Mouse (Mus musculus) ovary, postnatal 10 days (tissue): ENCODE results near the gene Erlec1.
A peak's percentile ranks its signal among the peaks of the same experiment; 100 is the strongest.

Source experiments
- DNase-seq: peaks from one replicate; pipeline ENCODE4 v3.0.0; 2022; ENCODE audit warnings: low spot score

The Erlec1 gene

DNA sequence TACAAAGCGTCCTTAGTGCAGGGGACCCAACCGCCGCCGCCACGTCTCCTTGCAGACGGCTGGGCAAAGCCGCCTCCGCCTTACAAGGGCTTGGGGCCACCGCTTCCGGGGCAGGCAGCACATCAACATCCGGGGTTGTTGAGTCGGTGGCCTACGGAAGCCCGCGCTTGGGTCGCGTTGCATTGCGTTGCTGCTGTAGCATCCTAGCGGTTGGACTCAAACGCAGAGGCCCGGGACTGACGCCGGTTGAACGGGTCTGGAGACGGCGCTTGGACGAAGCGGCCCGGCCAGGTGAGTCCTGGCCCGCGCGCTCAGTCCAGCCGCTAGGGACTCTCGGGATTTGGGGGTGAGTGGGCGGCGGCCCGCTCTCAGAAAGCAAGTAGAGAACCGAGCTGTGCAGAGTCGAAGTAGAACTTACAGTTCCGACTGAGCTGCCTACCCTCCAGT is at the start of gene Erlec1:
Gene Erlec1 (minus strand): TSS at position 57 of the 447 bp plus-strand sequence.
- peak; percentile 62 for DNase-seq

DNA sequence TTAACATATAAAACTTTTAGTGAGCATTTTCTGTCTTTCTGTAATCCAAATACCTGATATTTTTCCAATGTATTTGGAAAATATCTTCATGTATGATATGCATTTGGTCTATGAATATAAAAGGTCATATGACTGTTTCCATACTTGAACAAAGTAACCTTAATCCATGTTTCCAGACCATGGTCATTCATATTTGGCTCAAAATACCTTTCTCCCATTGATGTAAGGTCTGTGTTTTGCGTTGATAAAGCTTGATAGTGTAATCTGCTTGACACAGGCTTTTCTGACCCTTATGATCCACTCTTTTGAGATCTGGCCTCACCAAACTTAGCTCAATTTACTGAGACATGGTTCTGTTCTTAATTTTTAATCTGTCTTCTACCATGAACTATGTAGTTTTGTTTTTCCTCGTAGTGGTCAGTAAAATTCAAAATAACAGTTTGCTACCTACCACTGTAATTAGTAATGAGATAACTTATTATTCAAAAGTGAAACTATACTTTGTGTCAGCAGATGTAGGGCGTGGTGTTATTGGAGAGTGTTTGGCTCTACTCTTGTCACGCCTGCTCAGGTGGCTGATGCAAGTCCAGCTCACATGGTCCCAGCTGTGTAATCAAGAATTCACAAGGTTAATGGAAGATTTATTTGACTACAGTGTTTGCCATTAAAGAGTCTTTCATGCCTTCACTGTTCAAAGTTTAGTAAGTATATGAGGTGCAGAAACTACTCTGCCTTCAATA is 47.2 kb upstream of the Erlec1 start:
- DNase-seq, result no peak

DNA sequence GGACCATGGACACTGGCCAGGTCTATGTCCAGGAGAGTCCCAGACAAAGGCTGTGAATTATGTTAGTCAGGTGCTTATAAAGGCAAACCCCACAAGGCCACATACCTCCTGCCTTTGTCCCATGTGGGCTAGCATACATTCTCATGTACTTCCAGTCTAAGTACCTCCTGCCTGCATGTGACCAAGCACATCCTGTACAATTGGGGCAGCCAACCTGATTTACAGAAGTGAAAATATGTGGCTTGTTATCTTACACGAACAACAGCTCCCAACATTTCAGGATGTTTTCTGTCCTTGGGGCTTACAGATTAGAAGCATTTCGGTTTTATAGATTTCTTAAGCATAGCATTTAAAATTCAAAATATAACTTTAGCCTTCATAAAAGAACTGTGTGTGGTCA is 45.9 kb upstream of the Erlec1 start:
- DNase-seq, result no peak

DNA sequence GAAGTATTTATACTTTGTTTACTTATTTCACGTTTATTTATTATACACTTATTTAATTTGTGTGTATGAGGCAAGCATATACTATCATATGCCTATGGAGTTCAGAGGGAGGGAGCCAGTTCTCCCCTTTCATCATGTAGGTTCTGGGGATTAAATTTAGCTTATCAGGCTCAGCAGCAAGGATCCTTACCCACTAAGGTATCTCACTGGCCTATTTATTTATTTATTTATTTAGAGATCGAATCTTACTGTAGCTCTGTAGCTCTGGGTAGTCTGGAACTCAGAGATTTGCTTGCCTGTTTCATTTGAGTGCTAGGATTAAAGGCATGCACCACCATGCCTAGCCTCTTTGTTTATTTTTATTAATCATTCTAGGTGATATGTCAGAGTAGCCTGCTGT is 44.6 kb upstream of the Erlec1 start:
- DNase-seq, result no peak

DNA sequence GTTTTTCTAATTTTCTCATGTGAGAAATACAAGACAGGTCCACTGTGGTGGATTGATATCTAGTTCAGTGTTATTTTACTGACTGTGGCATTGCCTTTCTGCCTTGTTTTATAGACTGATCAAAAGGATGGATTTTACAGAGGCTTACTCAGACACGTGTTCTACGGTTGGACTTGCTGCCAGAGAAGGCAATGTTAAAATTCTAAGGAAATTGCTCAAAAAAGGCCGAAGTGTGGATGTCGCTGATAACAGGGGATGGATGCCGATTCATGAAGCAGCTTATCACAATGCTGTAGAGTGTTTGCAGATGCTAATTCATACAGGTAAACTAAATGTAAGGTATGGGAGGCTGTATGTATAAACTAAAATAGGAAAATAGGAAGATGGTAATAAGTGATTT is 44.1 kb upstream of the Erlec1 start:
- DNase-seq, result no peak

DNA sequence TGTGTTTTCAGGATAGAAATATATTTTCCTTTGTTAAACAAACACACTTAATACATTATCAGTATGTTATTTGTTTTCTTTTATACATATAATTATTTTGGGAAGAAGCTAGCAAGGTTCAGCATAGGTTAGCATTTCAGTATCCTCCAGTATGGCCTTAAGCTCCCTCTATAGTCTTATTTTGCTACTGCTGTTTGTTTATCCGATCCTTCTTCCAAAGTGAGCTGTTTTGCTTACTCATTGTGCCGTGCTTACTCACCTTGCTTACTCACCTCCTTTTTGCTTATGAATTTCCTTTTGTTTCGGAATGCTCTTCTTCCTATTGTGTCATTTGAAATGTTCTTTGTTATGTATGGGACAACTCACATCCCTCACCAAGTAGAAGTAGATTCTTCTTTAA is 42.5 kb upstream of the Erlec1 start:
- no peak for DNase-seq

DNA sequence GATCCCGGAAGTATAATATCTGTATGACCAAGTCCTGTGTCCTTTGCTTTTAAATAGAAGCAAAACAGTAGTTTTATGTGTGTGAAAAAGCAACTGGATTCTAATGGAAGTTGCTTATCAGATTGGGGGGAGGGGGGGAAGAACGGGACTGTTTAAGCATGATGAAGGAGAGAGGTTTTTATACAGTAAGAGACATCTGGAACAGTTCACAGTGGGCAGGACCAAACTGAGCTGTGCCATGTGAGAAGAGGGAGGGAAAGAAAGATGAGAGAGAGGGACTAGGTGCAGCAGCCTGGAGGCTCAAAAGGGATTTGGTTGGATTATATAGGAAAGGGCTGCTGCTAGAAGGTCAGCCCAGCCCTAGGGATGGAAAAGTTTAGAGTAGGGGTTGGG is 32.5 kb upstream of the Erlec1 start:
- DNase-seq, result no peak

DNA sequence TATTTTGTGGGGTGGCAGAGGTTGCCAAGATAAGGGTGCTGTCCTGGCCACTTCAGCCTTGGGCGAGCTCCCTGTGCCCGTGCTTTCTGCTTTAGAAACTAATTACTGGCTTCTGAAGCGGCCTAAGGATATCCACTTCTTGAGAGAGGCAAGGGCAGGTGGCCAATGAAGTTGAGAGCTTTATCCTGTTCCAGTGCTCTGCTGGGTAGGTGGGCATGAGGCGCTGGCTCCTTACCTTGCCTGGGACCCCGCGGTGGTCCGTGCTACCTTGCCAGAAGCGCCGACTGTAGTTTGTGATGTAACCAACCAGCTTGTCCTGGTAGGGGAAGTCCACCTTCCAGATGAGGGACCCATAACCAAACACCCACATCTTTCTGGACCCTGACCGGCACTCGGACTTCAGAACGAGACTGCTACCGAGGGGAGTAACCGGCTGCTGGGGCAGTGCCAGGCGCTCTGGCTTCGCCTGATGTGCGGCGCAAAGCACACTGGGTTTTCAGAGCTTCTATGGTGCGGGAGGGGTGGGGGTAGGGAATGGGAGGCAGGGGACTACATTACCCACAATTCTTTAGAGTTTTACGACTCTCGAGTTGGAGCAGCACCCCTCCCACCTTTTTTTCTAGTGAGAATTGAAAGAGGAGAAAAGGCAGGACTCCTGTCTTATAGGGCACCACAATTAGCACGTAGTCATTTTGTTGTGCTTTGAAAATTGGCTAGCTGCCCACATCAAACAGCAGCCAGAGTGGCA is 31.9 kb upstream of the Erlec1 start, which contains the start of gene Chac2:
Gene Chac2 (minus strand): TSS at position 474 of the 748 bp plus-strand sequence.
- DNase-seq, result peak; percentile 65

DNA sequence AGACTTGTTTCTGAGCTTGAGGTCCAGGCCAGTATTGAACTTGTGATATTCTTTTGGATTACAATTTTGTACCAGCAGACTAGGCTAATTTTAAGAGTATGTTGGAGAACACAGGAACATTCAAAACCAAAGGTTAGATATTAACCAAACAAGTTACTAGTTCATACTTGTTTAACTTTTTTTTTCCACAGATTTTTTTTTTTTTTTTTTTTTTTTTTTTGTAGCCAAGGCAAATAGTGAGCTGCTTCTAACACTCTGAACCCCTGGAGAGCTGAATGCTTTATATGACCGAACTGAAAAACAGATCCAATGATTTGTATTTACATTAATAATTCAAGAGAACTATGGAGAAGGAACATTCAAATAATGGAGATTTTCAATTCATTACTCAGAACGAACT is 31.1 kb upstream of the Erlec1 start:
- no peak for DNase-seq

DNA sequence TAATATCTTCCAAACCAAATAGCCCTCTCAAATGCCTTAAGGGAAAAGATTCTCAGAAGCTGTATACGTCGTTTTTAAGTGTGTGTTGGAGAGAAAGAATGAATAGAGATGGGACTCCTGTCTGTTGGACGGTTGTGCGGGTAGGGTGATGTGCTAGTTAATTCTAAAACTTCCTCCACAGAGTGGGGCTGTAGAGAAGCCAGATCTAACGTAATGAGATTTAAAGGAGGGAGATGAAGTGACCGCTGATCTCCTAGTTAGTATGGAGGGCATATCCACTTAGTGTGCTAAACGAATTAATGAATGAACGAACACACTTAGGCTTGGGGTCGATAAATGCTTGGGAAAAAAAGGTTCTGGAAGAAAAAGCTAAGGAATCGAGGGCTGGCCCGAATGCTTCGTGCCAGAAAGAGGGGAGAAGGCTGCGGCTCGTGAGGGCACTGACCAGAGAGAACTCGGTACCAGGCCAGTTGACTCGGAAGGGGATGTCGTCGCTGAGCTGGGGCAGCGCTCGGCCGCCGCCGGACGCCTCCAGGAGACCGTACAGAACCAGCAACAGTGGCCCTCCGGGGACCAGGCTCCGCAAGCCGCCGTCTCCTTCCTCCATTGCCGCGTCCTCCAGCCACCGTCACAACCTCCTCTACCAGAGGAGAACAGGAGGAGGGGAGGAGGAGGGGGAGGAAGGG is 523 bp downstream of the Erlec1 start:
- peak; percentile 11 for DNase-seq

DNA sequence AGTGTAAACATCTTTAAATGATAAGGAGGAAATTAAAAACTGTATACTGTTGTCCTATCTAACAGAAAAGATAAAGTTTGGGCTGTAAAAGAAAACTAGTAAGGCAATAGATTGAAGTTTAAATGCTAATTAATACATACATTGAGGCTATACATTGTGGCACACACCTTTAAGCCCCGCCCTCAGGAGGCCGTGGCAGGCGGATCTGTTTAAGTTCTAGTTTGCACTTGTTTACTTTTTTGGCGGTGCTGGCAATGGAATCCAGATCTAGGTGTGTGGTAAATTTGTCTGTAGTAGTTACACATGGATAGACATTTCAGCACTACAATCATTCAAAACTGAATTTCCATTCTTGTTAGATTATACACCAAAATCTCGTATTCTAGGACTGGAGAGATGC is 1.3 kb downstream of the Erlec1 start:
- no peak for DNase-seq

DNA sequence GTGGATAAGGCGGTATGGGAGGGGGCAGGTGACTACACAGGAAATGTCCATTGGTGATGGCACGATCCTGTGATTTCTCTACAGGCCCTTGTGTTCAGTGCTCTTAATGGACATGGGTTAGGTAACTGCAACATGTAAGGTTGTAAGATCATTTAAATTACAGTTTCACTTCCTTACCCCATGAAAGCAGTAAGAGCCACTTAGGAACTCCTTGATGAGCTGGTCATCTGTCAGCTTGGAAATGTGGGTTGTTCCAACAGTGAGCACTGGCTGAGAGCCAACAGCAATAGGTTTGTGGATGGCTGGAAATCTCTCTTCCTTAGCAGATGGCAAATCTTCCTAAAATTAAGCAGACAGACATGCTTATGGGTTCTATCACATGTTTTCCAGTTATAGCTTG is 10.6 kb downstream of the Erlec1 start:
- DNase-seq, result no peak

DNA sequence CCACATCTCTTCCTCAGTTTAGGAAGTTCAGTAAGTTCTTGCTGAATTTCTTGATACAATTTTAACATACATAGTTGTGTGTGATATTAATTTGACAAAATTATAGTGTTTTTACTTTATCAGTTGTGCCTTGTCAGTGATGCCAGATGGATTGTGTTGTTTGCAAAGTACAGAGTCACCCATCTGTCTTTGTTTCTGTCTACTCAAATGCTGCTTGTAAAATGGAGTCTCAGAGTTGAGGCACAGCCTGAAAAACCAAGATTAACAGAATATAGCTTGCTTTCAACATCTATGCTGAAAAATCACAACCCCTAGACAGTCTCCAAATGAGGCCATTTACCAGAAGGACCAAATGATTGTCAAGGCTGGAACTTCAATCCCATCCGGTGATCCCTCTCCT is 25.6 kb downstream of the Erlec1 start:
- no peak for DNase-seq

DNA sequence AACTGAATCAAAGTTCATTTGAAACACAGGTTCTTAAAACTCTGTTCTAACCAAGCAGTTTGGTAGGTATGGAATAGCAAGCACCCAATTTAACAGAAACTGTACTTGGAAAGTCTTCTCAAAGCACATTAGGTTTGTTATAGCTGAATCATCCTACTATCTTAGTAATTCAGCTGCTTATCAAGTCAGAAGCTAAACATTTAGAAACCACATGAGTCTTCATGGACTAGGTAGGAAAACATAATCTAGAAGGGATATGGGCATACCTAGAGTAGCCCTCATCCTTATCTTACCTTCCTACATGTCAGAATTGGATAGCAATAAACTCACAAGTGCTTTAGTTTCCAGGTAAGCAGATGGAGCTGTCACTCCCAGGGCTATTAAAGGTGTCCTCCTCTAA is 26.1 kb downstream of the Erlec1 start:
- DNase-seq, result no peak

DNA sequence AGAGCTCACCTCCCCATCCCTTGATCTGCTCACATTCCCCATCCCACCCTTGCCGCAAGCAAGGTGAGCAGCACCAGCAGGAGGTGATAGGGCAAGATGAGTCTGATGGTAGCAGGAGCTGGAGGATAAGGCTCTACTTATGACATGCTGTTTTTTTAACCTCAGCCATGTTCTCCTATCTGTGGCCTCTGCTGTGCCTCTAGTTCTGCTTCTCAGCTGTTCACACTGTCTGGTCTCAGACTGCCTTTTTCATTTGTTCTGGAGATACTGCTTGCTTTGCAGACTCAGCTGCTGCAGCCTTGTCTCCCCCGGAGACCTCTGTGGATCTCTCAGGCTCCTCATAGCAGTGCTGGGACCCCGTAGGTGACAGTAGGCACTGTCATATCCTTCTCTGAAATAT is 30.9 kb downstream of the Erlec1 start:
- DNase-seq, result no peak

DNA sequence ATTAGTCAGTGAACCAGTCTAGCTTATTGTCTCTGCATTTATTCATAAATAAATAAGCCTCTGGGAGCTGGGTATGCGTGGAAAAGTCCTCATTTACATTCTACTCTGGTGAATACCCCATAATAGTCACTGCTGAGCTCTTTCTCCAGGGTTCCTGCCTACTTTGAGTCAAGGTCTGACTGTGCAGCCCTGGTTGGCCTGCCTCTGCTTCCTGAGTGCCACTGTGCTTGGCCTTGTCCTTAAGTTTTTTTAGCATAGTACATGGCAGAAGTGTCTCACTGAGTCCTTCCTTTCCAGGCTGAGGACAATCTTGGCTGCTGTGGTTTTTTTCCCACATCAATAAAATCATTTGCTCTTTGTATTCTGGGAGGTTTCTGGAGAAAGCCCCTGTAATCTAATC is 33.5 kb downstream of the Erlec1 start:
- DNase-seq, result no peak

DNA sequence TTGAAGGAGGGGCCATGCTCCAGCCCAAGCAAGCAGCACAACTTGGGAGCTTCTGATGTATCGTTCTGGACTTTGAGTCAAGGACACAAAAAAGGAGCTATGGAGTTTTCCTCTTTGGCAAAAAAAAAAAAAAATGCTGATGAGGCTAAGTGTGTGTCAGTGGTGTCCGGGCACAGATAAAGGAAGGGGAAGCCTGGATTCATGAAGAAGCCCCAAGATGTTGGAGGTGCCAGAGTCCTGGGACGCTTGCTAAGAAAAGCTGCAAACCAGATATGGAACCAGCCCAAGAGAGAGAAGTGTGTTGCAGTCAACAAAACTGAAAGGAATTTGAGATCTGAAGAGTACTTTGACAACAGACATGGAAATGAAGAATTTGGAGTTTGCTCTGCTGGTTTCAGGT is 41.8 kb downstream of the Erlec1 start:
- no peak for DNase-seq

DNA sequence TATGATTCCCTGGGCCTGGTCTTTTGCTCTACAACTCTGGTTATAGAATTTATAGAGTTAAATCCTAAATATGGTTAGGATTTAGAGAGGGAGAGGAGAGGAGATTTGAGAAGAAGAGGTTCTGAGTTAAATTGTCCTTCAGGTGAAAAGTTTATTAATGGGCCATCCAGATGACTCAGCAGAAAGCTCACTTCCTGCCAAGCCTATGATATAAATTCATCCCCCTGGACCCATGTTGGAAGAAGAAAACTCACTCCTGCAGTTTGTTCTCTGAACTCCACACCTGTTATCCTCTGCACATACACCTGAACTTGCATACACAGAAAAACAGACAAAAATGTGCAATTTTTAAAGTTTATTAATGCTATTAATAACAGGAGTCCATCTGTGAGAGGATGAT is 54.8 kb downstream of the Erlec1 start:
- DNase-seq, result no peak

DNA sequence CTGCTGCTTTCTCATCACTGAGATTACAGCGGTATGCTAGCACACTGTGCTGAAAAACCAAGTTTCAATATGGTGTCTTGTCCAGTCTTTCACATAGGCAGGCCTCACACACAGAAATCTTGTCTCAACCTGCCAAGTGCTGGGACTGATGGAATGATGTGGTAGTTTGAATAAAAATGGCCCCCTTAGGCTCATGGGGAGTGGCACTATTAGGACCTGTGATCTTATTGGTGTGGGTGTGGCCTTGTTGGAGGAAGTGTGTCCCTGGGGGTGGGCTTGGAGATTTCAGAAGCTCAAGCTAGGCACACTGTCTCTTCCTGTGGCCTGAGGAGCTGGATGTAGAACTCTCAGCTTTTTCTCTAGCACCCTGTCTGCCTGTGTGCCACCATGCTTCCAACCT is 57.9 kb downstream of the Erlec1 start:
- DNase-seq, result no peak

DNA sequence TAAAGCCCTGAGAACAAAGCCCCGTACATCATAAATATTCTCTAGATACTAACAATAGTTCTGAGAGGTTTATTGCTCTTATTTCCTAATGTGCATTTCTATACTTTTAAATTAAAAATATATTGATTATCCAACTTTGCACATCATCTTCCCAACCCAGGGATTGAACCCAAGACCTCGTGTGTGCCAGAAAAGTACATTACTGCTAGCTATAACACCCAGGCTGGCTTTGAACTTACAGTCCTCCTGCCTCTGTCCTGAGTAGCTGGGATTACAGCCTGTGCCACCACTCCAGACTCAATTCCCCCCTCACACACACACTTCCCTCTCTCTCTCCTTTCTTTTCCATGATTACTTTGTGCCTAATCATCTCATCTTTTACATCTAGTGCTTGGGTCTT is 66.0 kb downstream of the Erlec1 start:
- no peak for DNase-seq

DNA sequence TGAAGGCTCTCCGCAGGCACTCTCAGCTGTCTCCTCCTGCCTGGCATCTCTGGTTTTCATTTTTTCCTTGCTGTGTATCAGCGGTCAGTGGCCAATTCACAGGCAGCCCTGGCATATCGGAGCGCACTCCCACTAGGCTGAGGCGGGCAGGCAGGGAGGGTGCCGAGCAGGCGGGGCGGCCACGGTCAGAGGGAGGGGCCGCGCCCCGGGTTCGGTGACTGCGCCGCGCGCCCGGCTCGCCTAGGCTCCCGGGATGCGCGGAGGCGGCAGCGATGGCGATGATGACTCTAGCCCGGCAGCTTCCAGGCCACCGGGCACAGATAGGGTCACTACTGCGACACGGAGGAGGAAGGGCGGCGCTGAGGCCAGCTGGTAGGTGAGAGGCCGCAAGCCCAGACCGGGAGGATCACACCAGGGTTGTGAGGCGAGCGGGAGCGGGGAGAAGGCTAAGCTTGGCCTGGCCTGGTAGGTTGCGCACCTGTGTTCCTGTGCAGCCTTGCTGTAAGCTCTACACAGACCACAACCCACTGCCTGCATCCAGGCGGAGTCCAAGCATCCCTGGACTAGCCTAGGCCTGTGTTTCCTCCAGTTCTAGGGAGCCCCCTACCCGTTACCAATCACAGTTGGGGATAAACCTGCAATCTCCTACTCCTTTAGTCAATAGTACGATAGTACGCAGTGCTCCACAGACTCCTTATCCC is 68.8 kb downstream of the Erlec1 start, which contains the start of the genes Gpr75 and Asb3:
Gene Gpr75 (plus strand): TSS at position 188 of the 701 bp plus-strand sequence.
Gene Asb3 (plus strand): TSS at position 246 of the 701 bp plus-strand sequence.
- DNase-seq, result peak; percentile 17
